Mouse (Mus musculus) neural tube, embryonic 14.5 days (tissue): Measurements from ENCODE around the gene Smox. TPM values are rescaled to one million over a fixed set of nuclear protein-coding genes. Genes with fewer than 3 reads are reported as not detected.

ENCODE experiments used
- ATAC-seq: fragments of 200-750 bp; cut with Nextera tagmentation; 2 replicates; pipeline ENCODE4 v1.8.0; 2017; ENCODE audit warnings: low read depth, mild to moderate bottlenecking, moderate TSS enrichment, moderate library complexity
- H3K27ac ChIP-seq: fragments of 300-500 bp; sonication (generic); 2 replicates; pipeline ENCODE4 v1.5.1; 2014; ENCODE audit warnings: low read depth, mild to moderate bottlenecking, control low read depth, low read length, moderate library complexity, mixed read lengths
- H3K27me3 ChIP-seq: fragments of 300-500 bp; sonication (generic); 2 replicates; pipeline ENCODE4 v1.6.1; 2014; ENCODE audit warnings: low read length; ENCODE audit not compliant: control insufficient read depth, insufficient read depth
- H3K36me3 ChIP-seq: fragments of 300-500 bp; sonication (generic); 2 replicates; pipeline ENCODE4 v1.6.1; 2014; ENCODE audit warnings: low read length, mixed read lengths; ENCODE audit not compliant: control insufficient read depth, insufficient read depth
- H3K4me1 ChIP-seq: fragments of 300-500 bp; sonication (generic); 2 replicates; pipeline ENCODE4 v1.6.1; 2014; ENCODE audit warnings: low read length; ENCODE audit not compliant: control insufficient read depth, insufficient read depth
- H3K4me2 ChIP-seq: fragments of 300-500 bp; sonication (generic); 2 replicates; pipeline ENCODE4 v1.6.1; 2014; ENCODE audit warnings: mild to moderate bottlenecking, low read depth, low read length, control low read depth
- H3K4me3 ChIP-seq: fragments of 300-500 bp; sonication (generic); 2 replicates; pipeline ENCODE4 v1.5.1; 2014; ENCODE audit warnings: low read depth, low read length, control low read depth, mixed read lengths
- H3K9ac ChIP-seq: fragments of 300-500 bp; sonication (generic); replicated peaks from 2 replicates; pipeline ENCODE4 v1.6.1; 2014; ENCODE audit warnings: low read depth, mild to moderate bottlenecking, control low read depth, low read length, mixed read lengths
- H3K9me3 ChIP-seq: fragments of 300-500 bp; sonication (generic); 2 replicates; pipeline ENCODE4 v1.6.1; 2016; ENCODE audit warnings: low read length; ENCODE audit not compliant: control insufficient read depth
- WGBS: fragments of 180-500 bp; shearing (Covaris S2); extraction: QIAGEN DNeasy Blood & Tissue Kit; methylation state at CpG from one replicate; pipeline ENCODE4 v1.1.7; 2014; 5-methylcytosine and 5-hydroxymethylcytosine counted together
- polyA plus RNA-seq: library from polyadenylated mRNA; unstranded; fragments of >200 nt; fragmentation: Nextera tagmentation; extraction: Ambion mirVana; gene quantifications from 2 replicates; pipeline ENCODE4 v1.2.1, GENCODE M21; 2014

The Smox gene
- polyA plus RNA-seq, 1 experiment from 2014 or later: 28.9 TPM

DNA sequence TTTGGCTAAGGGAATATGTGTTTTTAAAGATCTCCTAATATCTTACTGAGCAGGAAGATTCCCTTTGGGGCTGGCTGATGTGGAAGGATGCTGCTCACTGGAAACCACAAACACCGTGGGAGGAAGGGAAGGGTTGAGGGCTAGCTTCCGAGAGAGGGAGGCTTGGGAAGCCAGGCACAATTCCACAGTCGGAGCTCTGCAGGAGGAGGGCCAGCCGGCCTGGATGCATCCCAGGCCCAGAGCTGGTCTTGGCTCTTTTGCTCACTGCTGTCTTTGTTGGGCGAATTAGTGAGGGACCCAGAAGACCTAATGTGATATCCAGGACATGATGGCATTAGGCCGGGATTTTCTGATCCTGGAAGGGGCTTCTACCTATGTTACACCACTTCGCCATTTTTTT lies 6.9 kb downstream of the Smox start:
- no peak overlapping the region for H3K4me2 ChIP-seq
- H3K4me1 ChIP-seq: peaks cover 8% of the 10 kb centered on the region
- no peaks in the 10 kb centered on the region for H3K9me3 ChIP-seq
- no peaks in the 10 kb centered on the region for H3K36me3 ChIP-seq
- no peak for ATAC-seq
- no peak overlapping the region for H3K27ac ChIP-seq
- H3K9ac ChIP-seq: no peak overlapping the region
- no peaks in the 10 kb centered on the region for H3K27me3 ChIP-seq
- H3K4me3 ChIP-seq: no peak overlapping the region
- 78% methylated on average over 7 of the region's 7 CpGs for WGBS

DNA sequence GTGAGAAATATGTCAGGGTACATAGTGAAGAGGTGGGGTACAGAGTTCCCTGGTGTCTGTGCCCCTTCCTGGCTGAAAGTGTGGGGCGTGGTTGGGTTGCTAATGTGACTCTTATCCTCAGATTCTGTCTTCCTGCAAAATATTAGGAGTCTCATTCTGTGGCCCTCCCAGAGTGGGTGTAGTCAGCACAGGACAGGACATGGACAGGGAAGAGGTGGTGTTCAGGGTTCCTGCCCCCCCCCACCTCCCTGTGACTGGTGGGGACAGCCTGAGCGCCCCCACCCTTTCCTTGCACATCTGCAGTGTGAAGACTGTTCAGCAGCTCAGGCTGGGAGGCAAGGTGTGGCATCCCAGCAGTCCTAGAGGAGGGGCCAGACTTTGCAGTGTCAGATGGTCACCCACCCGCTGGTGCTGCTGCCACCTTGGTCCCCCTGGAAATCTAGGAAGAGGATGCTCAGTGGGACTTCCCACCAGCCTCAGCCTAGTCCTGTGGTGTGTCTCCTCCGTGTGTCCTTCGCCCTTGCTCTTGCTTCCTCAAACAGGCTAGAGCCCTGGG lies 8.1 kb downstream of the Smox start:
- Histone ChIP-seq H3K4me3 (no peak overlapping the region), H3K9me3 (no peaks in the 10 kb centered on the region), H3K4me1 (no peaks in the 10 kb centered on the region; the same call in 1 of the 2 replicates), H3K27ac (no peak overlapping the region), H3K4me2 (no peak overlapping the region), H3K27me3 (no peaks in the 10 kb centered on the region), H3K36me3 (no peaks in the 10 kb centered on the region), H3K9ac (no peak overlapping the region)
- no peak for ATAC-seq
- WGBS: 82% methylated on average over 5 of the region's 5 CpGs

DNA sequence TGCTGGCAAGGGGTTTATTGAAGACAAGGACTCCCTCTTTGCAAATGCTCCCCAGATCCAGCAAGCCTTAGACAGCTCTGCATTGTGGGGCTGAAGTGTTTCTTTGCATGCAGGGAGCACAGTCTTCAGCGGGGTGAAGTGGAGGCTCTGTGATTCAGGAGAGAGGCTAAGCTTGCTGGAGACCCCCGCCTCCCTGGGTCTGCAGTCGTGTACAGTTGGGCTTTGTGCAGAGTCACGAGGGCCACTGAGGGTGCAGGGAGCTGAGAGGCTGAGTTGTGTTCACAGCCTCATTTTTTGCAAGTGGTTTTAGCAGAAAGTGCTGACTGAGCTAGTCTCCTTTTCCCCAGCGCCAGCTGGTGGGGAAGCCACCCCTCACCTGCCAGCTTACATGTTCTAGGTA lies 10.6 kb downstream of the Smox start:
- H3K4me1 ChIP-seq: peaks cover 7% of the 10 kb centered on the region
- no peak overlapping the region for H3K4me2 ChIP-seq
- H3K27ac ChIP-seq: no peak overlapping the region
- WGBS: 51% methylated on average over 5 of the region's 5 CpGs
- H3K27me3 ChIP-seq: no peaks in the 10 kb centered on the region
- peak; percentile 23; the same call in 1 of the 2 replicates for ATAC-seq
- no peak overlapping the region for H3K4me3 ChIP-seq
- H3K9me3 ChIP-seq: no peaks in the 10 kb centered on the region
- no peak overlapping the region for H3K9ac ChIP-seq
- H3K36me3 ChIP-seq: no peaks in the 10 kb centered on the region

DNA sequence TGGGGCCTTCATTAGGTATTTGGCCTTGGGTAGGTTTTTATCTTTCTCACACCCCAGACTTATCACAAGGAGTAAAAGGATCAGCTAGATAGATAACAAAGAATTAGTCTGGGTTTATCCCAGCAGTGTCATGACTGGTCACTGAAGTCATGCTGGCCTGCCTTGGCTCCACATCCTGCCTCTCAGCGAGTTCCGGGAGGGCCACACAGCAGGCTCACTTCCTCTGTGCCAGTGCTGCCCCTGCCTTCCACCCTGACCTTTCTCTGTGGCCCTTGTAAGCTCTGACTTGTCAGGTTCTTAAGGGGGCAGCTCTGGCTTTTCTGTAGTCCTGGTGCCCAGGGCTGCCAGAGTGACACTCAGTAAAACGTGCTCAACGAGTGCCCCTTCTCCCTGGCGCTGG lies 11.3 kb downstream of the Smox start:
- WGBS: 70% methylated on average over 5 of the region's 5 CpGs
- H3K4me3 ChIP-seq: no peak overlapping the region

DNA sequence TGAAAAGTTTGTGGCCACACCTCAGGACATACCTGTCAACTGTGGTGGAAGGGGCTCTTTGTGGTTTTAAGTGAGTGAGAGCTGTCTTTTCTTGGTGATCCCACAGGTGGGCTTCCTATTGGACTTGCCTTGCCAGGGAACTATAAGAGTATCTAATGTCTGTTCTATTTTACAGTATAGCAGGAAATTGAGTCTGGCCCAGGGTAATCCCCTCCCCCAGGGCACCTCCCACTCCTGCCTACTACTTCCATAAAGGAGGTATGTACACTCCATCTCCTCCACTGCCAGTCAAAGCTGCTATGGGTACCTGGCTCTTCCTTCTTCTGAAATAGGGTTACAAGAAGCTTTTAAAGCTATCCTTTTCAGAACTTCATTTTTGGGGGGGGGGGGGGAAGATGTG lies 14.1 kb downstream of the Smox start:
- Histone ChIP-seq H3K9me3 (no peaks in the 10 kb centered on the region), H3K27ac (no peak overlapping the region), H3K36me3 (no peaks in the 10 kb centered on the region), H3K4me2 (no peak overlapping the region), H3K4me1 (peaks cover 17% of the 10 kb centered on the region), H3K9ac (no peak overlapping the region), H3K27me3 (no peaks in the 10 kb centered on the region), H3K4me3 (no peak overlapping the region)
- no peak for ATAC-seq

More for the DNA sequence above, 11.3 kb downstream of the Smox start:
- ATAC-seq: no peak
- Histone ChIP-seq H3K27me3 (no peaks in the 10 kb centered on the region), H3K4me2 (no peak overlapping the region), H3K9me3 (no peaks in the 10 kb centered on the region), H3K4me1 (peaks cover 7% of the 10 kb centered on the region), H3K9ac (no peak overlapping the region), H3K27ac (no peak overlapping the region), H3K36me3 (no peaks in the 10 kb centered on the region)

DNA sequence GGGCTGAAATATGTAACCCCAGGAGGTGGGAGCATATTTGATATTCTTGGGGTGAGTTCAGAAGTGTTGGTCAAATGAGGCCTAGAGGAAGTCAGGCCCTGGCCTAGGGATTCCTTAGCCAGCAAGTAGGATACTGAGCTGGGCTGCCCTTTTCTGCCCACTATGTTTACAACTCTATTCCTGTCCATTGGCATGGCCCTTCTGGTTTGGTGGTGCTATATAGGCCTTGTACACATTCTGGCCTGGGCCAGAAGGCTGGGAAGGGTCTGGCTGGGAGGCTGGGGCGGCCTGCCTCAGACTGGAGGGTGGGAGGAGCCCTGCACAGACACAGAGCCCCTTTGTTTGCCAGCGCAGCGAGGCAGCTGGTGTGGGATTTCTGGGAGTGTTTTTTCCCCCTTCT lies 15.1 kb downstream of the Smox start:
- WGBS: 5% methylated on average over 3 of the region's 3 CpGs
- H3K4me3 ChIP-seq: no peak overlapping the region
- no peak overlapping the region for H3K4me2 ChIP-seq
- no peaks in the 10 kb centered on the region for H3K27me3 ChIP-seq
- no peaks in the 10 kb centered on the region for H3K9me3 ChIP-seq
- ATAC-seq: peak; percentile 60; the same call in 1 of the 2 replicates
- peak overlapping the region; percentile 44; the same call in 1 of the 2 replicates for H3K27ac ChIP-seq
- H3K4me1 ChIP-seq: peaks cover 17% of the 10 kb centered on the region
- H3K36me3 ChIP-seq: no peaks in the 10 kb centered on the region
- H3K9ac ChIP-seq: no peak overlapping the region

DNA sequence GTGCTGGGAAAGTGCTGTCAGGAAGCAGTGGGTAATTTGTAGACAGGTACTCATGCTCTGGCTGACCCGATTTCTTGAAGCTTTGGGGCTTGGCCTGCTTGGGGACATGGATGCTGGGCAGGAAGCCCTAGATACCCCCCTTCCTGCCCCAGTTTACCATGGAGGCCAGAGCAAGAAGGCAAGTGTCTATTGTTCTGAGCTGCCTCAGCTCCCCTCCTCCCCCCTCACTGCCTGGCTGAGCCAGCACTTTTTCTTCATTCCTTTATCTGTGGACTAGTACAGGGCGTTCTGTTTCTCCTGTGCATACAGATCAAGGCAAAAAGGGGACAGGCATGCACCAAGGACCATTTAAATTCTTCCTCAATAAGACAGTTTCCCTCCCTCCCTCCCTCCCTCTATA lies 17.2 kb downstream of the Smox start:
- WGBS: 55% methylated on average over 2 of the region's 2 CpGs
- no peaks in the 10 kb centered on the region for H3K9me3 ChIP-seq
- H3K36me3 ChIP-seq: no peaks in the 10 kb centered on the region
- H3K4me3 ChIP-seq: no peak overlapping the region
- H3K4me1 ChIP-seq: peaks cover 17% of the 10 kb centered on the region; the same call in 1 of the 2 replicates
- ATAC-seq: 0 out of 2 replicates have a peak, but pooled peaks have one; percentile 2
- no peak overlapping the region for H3K4me2 ChIP-seq
- H3K27me3 ChIP-seq: no peaks in the 10 kb centered on the region
- no peak overlapping the region for H3K27ac ChIP-seq
- no peak overlapping the region for H3K9ac ChIP-seq

DNA sequence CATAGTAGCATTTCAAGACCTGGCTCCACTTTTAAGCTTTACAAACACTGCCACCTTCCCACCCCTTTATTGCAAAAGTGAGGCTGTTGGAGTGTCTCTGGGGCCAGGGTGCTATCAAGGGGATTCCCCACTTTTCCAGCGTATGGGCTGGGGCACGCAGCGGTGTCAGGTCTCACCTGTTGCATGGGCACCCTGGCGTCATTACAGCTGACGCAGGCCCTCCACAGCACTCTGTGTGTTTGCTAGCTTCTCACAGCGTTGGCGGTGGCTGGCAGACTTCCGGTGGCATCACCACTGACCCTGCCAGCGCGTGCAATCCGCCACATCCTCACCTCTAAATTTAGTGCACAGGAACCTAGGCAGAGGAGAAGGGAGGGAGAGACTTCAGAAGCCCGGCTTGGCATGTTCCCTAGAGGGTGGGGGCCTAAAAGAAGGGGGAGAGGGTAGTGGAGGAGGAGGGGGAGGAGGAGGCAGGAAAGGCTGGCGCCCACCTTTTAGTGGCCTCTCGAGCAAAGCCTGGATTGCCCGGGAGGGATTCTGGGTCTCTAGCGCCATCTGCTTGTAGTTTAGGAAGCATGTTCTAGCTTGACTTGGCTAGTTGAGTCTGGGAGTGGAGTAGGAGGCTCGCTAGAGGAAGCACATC lies 18.5 kb downstream of the Smox start:
- WGBS: 20% methylated on average over 17 of the region's 17 CpGs
- Histone ChIP-seq H3K9ac (0 out of 2 replicates have a peak overlapping the region, but pooled peaks have one; percentile 1), H3K36me3 (no peaks in the 10 kb centered on the region), H3K9me3 (no peaks in the 10 kb centered on the region), H3K4me3 (no peak overlapping the region), H3K4me1 (peaks cover 17% of the 10 kb centered on the region; the same call in 1 of the 2 replicates), H3K27me3 (no peaks in the 10 kb centered on the region), H3K27ac (no peak overlapping the region), H3K4me2 (peak overlapping the region; percentile 24)
- peak; percentile 57; the same call in 1 of the 2 replicates for ATAC-seq

DNA sequence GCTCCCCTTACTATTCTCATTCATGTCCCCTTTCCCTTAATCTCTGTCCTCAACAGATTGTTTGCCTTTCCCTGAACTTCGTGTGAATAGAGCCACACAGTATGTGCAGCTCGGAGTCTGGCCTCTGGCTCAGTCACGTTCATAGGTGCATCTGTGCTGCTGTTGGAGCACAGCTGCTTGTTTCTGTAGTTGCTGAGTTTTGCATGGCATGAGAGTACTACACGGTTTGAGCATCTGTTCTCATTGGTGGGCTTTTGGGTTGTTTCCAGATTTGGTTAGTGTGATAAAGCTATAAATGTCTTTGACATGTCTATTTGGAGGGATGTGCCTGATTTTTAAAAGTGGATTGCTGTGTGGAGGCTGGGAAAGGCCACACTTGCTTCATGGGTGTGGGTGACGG lies 19.2 kb downstream of the Smox start:
- ATAC-seq: no peak
- H3K9ac ChIP-seq: no peak overlapping the region

More for the DNA sequence above, 19.2 kb downstream of the Smox start:
- H3K27me3 ChIP-seq: no peaks in the 10 kb centered on the region
- H3K4me1 ChIP-seq: peaks cover 17% of the 10 kb centered on the region; the same call in 1 of the 2 replicates
- no peak overlapping the region for H3K27ac ChIP-seq
- 66% methylated on average over 5 of the region's 5 CpGs for WGBS
- H3K4me2 ChIP-seq: no peak overlapping the region
- no peak overlapping the region for H3K4me3 ChIP-seq
- no peaks in the 10 kb centered on the region for H3K9me3 ChIP-seq
- H3K36me3 ChIP-seq: no peaks in the 10 kb centered on the region
